Mouse (Mus musculus): ENCODE results near the gene Flvcr2. TPM values are rescaled to one million over a fixed set of nuclear protein-coding genes. Genes with fewer than 3 reads are reported as not detected.

Gene Flvcr2
- total and polyA plus RNA-seq, 3 experiments = 0.07 TPM; not detected in 2

- no peak overlapping the region for H3K9ac ChIP-seq (ENCODE audit: control insufficient read depth, low read depth, low read length, poor library complexity, severe bottlenecking)
- H3K4me1 ChIP-seq (ENCODE audit: control insufficient read depth in 1 of 2, insufficient read depth in 2 of 2, low read length in 2 of 2) = no peaks in the 10 kb centered on the region
- H3K9me3 ChIP-seq (replicated peaks; ENCODE audit: insufficient read depth, low read length) = no peaks in the 10 kb centered on the region
- H3K27me3 ChIP-seq (ENCODE audit: control insufficient read depth in 1 of 2, insufficient read depth in 2 of 2, low read length in 2 of 2) = peaks cover 1 to 3% of the 10 kb centered on the region in 2 experiments; a peak in 3 of 4 replicates
- DNase-seq (ENCODE audit: low read depth, low spot score) = no peak
- H3K27ac ChIP-seq (ENCODE audit: control insufficient read depth, low read depth, low read length) = no peak overlapping the region
- TF ChIP-seq TCF12 (IDR thresholded peaks at IDR 0.05; ENCODE audit: low read depth, low read length) (no peak), SMC3 (IDR thresholded peaks at IDR 0.05; ENCODE audit: low read depth, low read length) (no peak), SIN3A (IDR thresholded peaks at IDR 0.05; ENCODE audit: low read length) (no peak), GATA1 (IDR thresholded peaks at IDR 0.05; ENCODE audit: low read depth, low read length) (no peak), RCOR1 (IDR thresholded peaks at IDR 0.05; ENCODE audit: low read depth, low read length) (no peak), CTCF (IDR thresholded peaks at IDR 0.05 in 2 of 3, conservative IDR thresholded peaks at IDR 0.05 in 1 of 3; ENCODE audit: control insufficient read depth in 1 of 3, insufficient read depth in 1 of 3, low read depth in 2 of 3, low read length in 3 of 3, poor library complexity in 1 of 3, severe bottlenecking in 1 of 3) (no peak), POLR2AphosphoS2 (IDR thresholded peaks at IDR 0.05; ENCODE audit: low read length) (no peak), ZNF384 (IDR thresholded peaks at IDR 0.05; ENCODE audit: low read depth, low read length) (no peak), ETS1 (IDR thresholded peaks at IDR 0.05; ENCODE audit: low read depth, low read length) (no peak), JUND (IDR thresholded peaks at IDR 0.05; ENCODE audit: low read depth, low read length) (no peak), KAT2A (conservative IDR thresholded peaks at IDR 0.05; ENCODE audit: low read depth, low read length) (no peak), ZMIZ1 (IDR thresholded peaks at IDR 0.05; ENCODE audit: low read depth, low read length) (no peak), NELFE (IDR thresholded peaks at IDR 0.05; ENCODE audit: low read depth, low read length) (no peak)
- H3K4me3 ChIP-seq (ENCODE audit: control insufficient read depth in 1 of 2, insufficient read depth in 1 of 2, low read depth in 2 of 2, low read length in 2 of 2) = no peak overlapping the region
- no peaks in the 10 kb centered on the region for H3K79me2 ChIP-seq (ENCODE audit: control insufficient read depth, insufficient read depth, low read length, poor library complexity)
- H3K36me3 ChIP-seq (ENCODE audit: control insufficient read depth in 1 of 2, insufficient read depth in 2 of 2, low read length in 2 of 2) = no peaks in the 10 kb centered on the region
Measured at GRCm38 (mm10) chr12:85781606-85782005, 35.3 kb downstream of the Flvcr2 start.

- no peak for TF ChIP-seq ELF1 (IDR thresholded peaks at IDR 0.05; ENCODE audit: low read depth, low read length)
- TF ChIP-seq ZNF384 (IDR thresholded peaks at IDR 0.05; ENCODE audit: low read depth, low read length) = no peak
- TF ChIP-seq TAL1 (IDR thresholded peaks at IDR 0.05; ENCODE audit: low read length) = no peak
- TF ChIP-seq EP300 (IDR thresholded peaks at IDR 0.05; ENCODE audit: low read depth in 1 of 2, low read length in 2 of 2) = no peak
- no peak for TF ChIP-seq GATA1 (IDR thresholded peaks at IDR 0.05; ENCODE audit: low read depth, low read length)
- TF ChIP-seq MAZ (IDR thresholded peaks at IDR 0.05; ENCODE audit: low read depth, low read length) = no peak
- TF ChIP-seq RAD21 (IDR thresholded peaks at IDR 0.05; ENCODE audit: low read depth, low read length) = no peak
- TF ChIP-seq ZKSCAN1 (IDR thresholded peaks at IDR 0.05; ENCODE audit: low read depth, low read length) = no peak
- no peak for TF ChIP-seq BHLHE40 (IDR thresholded peaks at IDR 0.05; ENCODE audit: borderline replicate concordance, low read depth, low read length)
- no peak for TF ChIP-seq NRF1 (IDR thresholded peaks at IDR 0.05; ENCODE audit: insufficient read depth, low read depth, low read length, poor library complexity, severe bottlenecking)
- TF ChIP-seq POLR2A (IDR thresholded peaks at IDR 0.05; ENCODE audit: control insufficient read depth in 1 of 2, insufficient read depth in 1 of 2, low read depth in 1 of 2, low read length in 2 of 2, poor library complexity in 1 of 2) = no peak
- TF ChIP-seq SIN3A (IDR thresholded peaks at IDR 0.05; ENCODE audit: low read length) = no peak
- no peak for TF ChIP-seq SMC3 (IDR thresholded peaks at IDR 0.05; ENCODE audit: low read depth, low read length)
- TF ChIP-seq CHD2 (IDR thresholded peaks at IDR 0.05; ENCODE audit: low read length) = no peak
- TF ChIP-seq MYB (IDR thresholded peaks at IDR 0.05; ENCODE audit: low read depth, low read length) = no peak
- no peaks in the 10 kb centered on the region for H3K9me3 ChIP-seq (replicated peaks; ENCODE audit: insufficient read depth, low read length)
- H3K4me3 ChIP-seq (ENCODE audit: control insufficient read depth in 1 of 2, insufficient read depth in 1 of 2, low read depth in 2 of 2, low read length in 2 of 2) = no peak overlapping the region
- H3K36me3 ChIP-seq (ENCODE audit: control insufficient read depth in 1 of 2, insufficient read depth in 2 of 2, low read length in 2 of 2) = no peaks in the 10 kb centered on the region
- no peaks in the 10 kb centered on the region; a peak in 2 of 4 replicates for H3K27me3 ChIP-seq (ENCODE audit: control insufficient read depth in 1 of 2, insufficient read depth in 2 of 2, low read length in 2 of 2)
- no peak overlapping the region for H3K9ac ChIP-seq (ENCODE audit: control insufficient read depth, low read depth, low read length, poor library complexity, severe bottlenecking)
- H3K27ac ChIP-seq (ENCODE audit: control insufficient read depth, low read depth, low read length) = no peak overlapping the region
- no peaks in the 10 kb centered on the region for H3K4me1 ChIP-seq (ENCODE audit: control insufficient read depth in 1 of 2, insufficient read depth in 2 of 2, low read length in 2 of 2)
- no peaks in the 10 kb centered on the region for H3K79me2 ChIP-seq (ENCODE audit: control insufficient read depth, insufficient read depth, low read length, poor library complexity)
- DNase-seq (ENCODE audit: low read depth, low spot score) = no peak
Measured at GRCm38 (mm10) chr12:85784916-85785815, 38.8 kb downstream of the Flvcr2 start.

Measured in MEL (cell line).